Mouse (Mus musculus): ENCODE measurements around the gene Plpp3.
A peak's percentile ranks its signal among the peaks of the same experiment; 100 is the strongest.

Gene Plpp3

DNA sequence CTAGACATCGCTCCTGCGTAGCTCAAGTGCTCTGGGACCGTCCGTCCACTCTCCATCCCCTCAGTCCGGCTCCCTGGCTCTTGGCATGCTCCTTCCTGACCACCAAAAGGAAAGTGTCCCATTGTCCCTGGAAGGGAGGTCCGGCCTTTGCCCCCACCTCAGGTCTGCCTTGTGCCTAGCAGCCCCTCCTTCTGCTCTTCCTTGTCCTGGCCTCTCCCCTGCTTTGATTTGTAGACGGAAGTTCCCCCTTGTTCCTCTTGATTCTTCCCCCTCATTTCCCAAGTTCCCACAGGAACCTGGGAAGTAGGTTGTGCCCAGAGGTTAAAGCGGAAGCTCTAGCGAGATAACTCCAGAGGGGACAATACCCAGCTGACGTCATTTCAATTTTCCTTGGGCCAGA, 61.1 kb downstream of the Plpp3 start:
- no peak for DNase-seq (ENCODE audit: low read depth, low spot score)

GRCm38 (mm10) chr4:105219316-105219715, 62.2 kb downstream of the Plpp3 start:
- no peak for DNase-seq (ENCODE audit: low read depth, low spot score)

GRCm38 (mm10) chr4:105220849-105221248, 63.7 kb downstream of the Plpp3 start:
- no peak for DNase-seq (ENCODE audit: low read depth, low spot score)

GRCm38 (mm10) chr4:105221256-105221840, 64.2 kb downstream of the Plpp3 start:
- DNase-seq (ENCODE audit: low read depth, low spot score): no peak

DNA sequence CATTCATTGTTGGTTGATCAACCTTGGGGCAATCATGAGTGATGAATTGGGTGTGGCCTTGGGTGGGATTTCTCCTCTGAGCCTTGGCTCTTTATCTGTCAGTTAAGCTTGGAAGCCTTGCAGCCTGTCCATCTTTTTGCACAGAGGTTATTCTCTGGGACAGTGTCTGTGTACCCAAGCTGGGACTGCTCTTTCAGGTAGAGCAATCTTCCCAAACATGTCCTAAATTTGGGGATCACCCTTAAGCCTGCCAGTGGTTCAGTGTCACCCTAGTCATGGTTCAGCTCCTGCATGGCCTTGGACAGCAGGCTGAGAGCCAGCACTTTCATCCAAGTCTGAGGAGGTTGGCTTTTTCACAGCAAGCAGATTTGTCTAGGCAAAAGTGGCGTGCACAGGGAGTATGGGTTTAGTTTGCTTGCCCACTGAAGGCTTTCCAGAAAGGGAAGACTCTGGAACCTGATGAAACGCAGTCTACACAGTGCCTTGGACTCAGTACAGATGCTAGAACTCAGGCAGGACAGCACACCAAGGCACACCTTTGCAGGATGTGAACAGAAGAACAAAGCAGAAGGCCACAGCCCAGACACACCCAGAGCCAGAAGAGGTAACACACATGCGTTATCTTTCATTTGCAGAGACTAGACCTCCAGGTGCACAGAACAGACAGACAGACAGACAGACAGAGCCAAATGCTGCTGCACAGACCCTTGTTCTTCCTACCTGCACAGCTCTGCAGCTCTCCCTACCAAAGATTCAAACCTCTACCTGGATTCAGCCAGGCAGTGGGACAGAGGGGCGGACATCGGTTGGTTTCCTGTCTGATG, 66.2 kb downstream of the Plpp3 start:
- no peak for DNase-seq (ENCODE audit: low read depth, low spot score)

GRCm38 (mm10) chr4:105223925-105224300, 66.8 kb downstream of the Plpp3 start:
- DNase-seq (ENCODE audit: low read depth, low spot score): no peak

- no peak for DNase-seq (ENCODE audit: low read depth, low spot score)
Measured at GRCm38 (mm10) chr4:105225512-105225911, 68.4 kb downstream of the Plpp3 start.

DNA sequence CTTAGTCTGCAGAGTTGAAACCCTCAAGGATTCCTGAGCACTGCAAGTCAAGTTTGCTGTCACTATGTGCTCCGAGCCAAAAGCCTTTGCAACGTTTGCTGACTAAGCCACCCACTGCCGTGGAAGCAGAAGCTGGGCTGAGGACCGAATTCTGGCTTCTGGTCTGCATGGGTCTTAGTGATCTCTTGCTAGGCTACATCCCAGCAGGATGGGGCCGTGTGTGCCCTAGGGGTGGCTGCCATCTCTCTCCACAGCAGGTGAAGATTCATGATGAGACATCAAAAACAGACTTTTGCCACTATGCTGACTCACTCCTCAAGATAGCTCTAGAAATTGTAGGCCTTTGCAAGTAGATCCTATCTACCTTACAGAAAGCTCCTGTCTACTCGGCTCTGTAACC, 69.2 kb downstream of the Plpp3 start:
- DNase-seq (ENCODE audit: low read depth, low spot score): no peak

GRCm38 (mm10) chr4:105230127-105230526, 73.0 kb downstream of the Plpp3 start:
- no peak for DNase-seq (ENCODE audit: low read depth, low spot score)

DNA sequence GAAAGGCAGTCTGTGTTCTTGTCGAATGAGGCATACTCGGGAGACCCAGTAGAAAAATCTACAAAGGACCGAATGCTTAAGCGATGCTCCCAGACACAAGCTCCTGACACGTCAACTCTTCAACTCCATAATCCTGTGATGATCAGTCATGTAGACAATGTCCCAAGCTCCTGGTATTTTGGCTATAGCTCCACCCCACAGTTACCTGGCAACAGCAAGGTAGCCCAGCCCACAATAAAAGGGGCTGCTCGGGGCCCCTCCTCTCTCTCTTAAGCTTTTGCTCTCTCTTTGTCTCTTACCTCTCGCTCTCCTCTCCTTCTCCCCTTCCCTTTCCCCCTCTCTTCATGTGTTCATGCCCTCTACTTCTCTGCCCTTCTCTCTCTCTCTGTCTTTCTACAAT, 83.1 kb downstream of the Plpp3 start:
- no peak for DNase-seq (ENCODE audit: low read depth, low spot score)

DNA sequence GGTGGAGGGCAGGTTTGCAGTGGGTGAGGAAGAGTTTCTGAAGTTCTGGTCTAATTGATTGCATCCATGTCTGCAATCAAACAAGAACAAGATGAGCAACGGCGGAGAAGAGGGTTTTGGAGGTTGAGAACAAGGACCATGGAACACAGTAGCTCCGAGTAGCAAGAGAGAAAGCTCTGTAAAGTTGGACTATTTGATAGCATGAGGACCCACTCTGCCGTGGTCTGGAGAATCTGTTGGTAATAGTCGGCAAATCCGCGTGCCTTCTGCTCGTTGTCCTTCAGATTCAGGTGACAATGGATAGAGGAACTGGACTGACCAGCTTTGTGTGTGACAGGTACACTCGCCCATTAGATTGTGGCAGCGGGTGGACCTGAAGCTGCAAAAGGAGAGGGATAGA, 87.8 kb downstream of the Plpp3 start:
- DNase-seq (ENCODE audit: low read depth, low spot score): no peak

DNA sequence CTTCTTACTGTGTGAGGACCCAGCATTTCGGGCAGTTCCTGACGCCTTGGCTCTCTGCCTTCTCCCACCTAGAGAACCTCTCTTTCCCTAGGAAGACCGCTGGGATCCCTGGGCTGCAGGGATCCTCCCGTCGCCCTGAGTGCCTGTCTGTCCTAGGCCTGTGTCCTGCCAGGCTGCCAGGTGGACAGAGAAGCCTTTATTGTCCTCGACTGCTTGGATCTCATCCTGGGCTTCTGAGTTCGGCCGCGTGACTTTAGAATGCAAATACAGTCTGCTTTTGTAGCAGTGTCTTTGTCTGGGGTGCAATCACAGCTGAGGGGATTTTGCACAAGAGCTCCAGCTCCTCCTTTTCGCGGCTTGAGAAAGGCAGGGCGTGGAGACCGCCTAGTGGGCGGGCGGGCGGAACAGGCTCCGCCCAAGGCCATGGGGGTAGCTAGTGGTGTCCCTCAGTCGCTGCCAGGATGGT, 88.4 kb downstream of the Plpp3 start:
- DNase-seq (ENCODE audit: low read depth, low spot score): no peak

DNA sequence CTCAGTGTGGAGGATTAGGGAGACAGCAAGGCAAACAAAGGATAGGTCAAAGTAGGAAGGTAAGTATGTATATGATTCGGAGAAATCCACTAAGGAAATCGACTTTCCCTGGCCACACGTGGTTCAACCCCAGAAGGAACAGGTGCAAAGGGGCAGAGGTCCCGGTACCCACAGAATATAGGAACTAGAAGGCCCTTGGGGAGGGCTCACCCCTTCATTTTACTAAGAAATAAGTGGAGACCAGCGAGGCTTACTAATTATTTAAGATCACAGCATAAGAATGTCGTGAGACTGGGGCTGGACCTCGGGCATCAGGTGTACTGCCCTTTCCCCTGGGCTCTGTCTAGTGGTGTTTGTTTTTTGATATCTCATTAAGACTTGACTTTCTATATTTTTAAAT, 89.2 kb downstream of the Plpp3 start:
- no peak for DNase-seq (ENCODE audit: low read depth, low spot score)

- no peak for DNase-seq (ENCODE audit: low read depth, low spot score)
Measured at GRCm38 (mm10) chr4:105248161-105248560, 91.0 kb downstream of the Plpp3 start.

- no peak for DNase-seq (ENCODE audit: low read depth, low spot score)
Measured at GRCm38 (mm10) chr4:105249283-105249682, 92.1 kb downstream of the Plpp3 start.

DNA sequence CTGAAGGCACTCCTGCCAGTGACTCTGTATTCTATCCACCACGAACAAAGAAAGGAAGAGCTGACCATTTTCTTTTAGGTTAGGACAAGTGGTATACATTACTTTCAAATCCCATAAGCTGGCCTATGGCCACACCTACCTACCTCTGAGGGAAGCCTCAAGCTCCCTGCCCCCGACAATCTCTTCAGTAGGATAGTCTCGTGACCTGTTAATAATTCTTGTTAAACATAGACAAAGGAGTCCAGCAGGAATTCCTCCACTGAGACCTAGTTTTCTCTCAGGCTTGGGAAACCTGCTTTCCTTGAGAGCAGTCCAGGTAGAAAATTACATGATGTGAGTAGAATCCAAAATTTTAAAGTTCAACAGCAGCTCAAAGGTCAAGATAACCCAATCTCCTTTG, 93.8 kb downstream of the Plpp3 start:
- DNase-seq (ENCODE audit: low read depth, low spot score): no peak

DNA sequence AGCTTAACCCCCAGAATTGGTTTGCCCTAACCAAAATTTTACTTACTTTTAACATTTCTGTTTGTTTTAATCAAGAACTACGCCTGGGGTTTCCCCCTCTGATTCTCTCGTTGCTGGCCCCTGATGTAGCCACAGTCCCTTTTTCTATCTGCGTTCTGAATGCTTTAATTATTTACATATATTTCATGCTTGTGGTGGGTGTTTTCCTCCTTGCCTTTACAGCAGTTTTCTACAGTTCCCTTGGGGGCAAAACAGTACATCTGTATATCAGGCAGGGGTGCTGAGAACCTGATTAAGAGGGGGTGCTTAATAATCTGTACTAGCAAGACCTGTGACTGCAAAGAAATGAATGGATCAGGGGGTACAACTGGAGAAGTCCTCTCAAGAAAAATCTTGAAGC, 94.9 kb downstream of the Plpp3 start:
- DNase-seq (ENCODE audit: low read depth, low spot score): no peak

GRCm38 (mm10) chr4:105252571-105253200, 95.5 kb downstream of the Plpp3 start:
- DNase-seq (ENCODE audit: low read depth, low spot score): peak; percentile 8

DNA sequence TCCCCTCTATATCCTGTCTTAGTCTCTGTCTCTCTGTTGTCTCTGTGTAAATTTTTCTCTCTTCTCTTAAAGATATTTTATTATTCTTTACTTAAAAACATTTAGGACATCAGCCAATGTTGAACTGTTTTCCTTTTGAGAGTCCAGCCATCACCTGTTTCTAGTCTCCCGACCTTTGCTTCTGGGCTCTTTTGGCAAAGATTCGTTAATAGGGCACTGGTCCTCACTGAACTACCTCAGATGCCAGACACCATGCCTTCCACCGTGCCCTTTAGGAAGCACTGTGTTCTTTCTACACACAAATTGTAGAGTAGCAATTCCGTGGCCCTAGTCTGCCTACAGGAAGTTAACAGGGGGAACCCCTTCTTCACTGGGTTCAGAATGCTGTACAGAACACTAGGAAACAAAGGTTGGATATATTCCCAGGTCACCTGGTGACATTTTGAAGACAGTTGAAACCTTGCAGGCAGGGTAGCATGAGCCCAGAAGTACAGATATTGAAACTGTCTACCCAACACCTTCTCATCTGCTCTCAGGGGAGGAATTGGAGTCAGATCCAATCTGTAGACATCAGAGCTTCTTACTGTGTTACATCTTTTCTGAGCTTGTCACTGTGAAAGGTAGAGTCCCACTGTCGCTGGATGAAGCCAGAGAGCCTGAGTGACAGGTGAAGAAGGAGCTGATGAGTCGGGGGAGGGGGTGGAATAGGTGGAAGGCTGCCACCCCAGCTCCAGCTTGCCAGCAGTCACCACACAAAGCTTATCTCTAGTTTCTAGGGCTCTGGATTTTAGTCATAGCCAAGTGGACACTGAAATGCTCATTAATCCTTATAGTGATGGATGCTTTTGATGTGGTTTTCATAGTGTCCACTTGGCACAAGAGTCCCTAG, 96.5 kb downstream of the Plpp3 start:
- DNase-seq (ENCODE audit: low read depth, low spot score): no peak

GRCm38 (mm10) chr4:105254365-105254764, 97.2 kb downstream of the Plpp3 start:
- no peak for DNase-seq (ENCODE audit: low read depth, low spot score)

DNA sequence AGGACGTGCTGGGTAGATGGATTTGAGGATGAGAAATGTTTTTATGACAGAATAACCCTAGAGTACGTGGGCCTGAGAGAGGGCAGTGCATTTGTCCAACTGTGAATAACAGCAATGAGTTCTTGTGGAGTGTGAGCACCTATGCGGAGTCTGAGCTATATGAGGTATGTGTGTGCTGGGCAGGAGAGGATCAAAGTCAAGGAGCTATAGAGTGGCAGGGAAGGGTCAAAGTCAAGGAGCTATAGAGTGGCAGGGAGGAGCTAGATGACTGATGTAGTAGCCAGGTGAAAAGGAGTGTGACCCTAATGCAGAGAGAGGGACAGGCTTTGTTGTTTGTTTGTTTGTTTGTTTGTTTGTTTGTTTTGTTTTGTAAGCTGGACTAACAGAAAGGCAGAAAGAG, 98.0 kb downstream of the Plpp3 start:
- no peak for DNase-seq (ENCODE audit: low read depth, low spot score)

Data from CD4-positive, CD25-positive, alpha-beta regulatory T cell, adult 2 months (primary cell).